Mouse (Mus musculus) ES-E14 (cell line): ENCODE measurements at regions not wholly inside any gene's neighbourhood (a gene's known extent, or its start where the extent isn't known, plus 50 kb on each side); places are given as distances from the start of the nearest gene placed in this dataset.

Experiments used
- DNase-seq: peaks from one replicate; pipeline ENCODE4 v3.0.0-alpha.2; 2013; ENCODE audit warnings: low read depth, low spot score
- H3K27ac ChIP-seq: 2 replicates; pipeline ENCODE4 v1.5.1; 2012; ENCODE audit warnings: low read depth, mild to moderate bottlenecking, low read length, moderate library complexity, mixed read lengths; ENCODE audit not compliant: poor library complexity, insufficient read depth, severe bottlenecking
- H3K36me3 ChIP-seq: 2 replicates; pipeline ENCODE4 v1.6.1; 2012; ENCODE audit warnings: mild to moderate bottlenecking, low read length, moderate library complexity, mixed read lengths; ENCODE audit not compliant: control insufficient read depth, poor library complexity, insufficient read depth, severe bottlenecking
- H3K4me1 ChIP-seq, 2 experiments: fragments of 150-350 bp in 1 of 2; sonication (generic) in 1 of 2; 2 replicates each; pipeline ENCODE4 v1.6.1; 2012; ENCODE audit warnings: low read length in 2 of 2, mild to moderate bottlenecking in 1 of 2, mixed read lengths in 1 of 2; ENCODE audit not compliant: control insufficient read depth in 2 of 2, insufficient read depth in 2 of 2, poor library complexity in 1 of 2
- H3K4me3 ChIP-seq, 2 experiments: fragments of 150-350 bp in 1 of 2; sonication (generic) in 1 of 2; 2 replicates each; pipeline ENCODE4 v1.5.1; 2012; ENCODE audit warnings: low read length in 2 of 2, low read depth in 1 of 2, mild to moderate bottlenecking in 1 of 2, mixed read lengths in 1 of 2; ENCODE audit not compliant: insufficient read depth in 1 of 2, poor library complexity in 1 of 2, severe bottlenecking in 1 of 2
- H3K9ac ChIP-seq: 2 replicates; pipeline ENCODE4 v1.6.1; 2012; ENCODE audit warnings: low read depth, mild to moderate bottlenecking, low read length, mixed read lengths; ENCODE audit not compliant: poor library complexity, insufficient read depth, severe bottlenecking
- H3K9me3 ChIP-seq: fragments of 150-350 bp; sonication (generic); 2 replicates; pipeline ENCODE4 v1.6.1; 2012; ENCODE audit warnings: low read depth, mild to moderate bottlenecking, low read length; ENCODE audit not compliant: control insufficient read depth, insufficient read depth
- CHD2 ChIP-seq: IDR thresholded peaks from 2 replicates; pipeline ENCODE4 v1.6.1; 2014; ENCODE audit warnings: mild to moderate bottlenecking, low read depth, low read length, inconsistent platforms
- HCFC1 ChIP-seq: IDR thresholded peaks from 2 replicates; pipeline ENCODE4 v1.6.1; 2012; ENCODE audit warnings: low read length, inconsistent platforms, borderline replicate concordance; ENCODE audit not compliant: insufficient read depth
- MAFK ChIP-seq: IDR thresholded peaks from 2 replicates; pipeline ENCODE4 v1.6.1; 2014; ENCODE audit warnings: mild to moderate bottlenecking, low read depth, low read length, inconsistent platforms; ENCODE audit not compliant: insufficient read depth
- ZC3H11A ChIP-seq: IDR thresholded peaks from 2 replicates; pipeline ENCODE4 v1.6.1; 2012; ENCODE audit warnings: low read depth, mild to moderate bottlenecking, inconsistent platforms, low read length, borderline replicate concordance
- ZNF384 ChIP-seq: IDR thresholded peaks from 2 replicates; pipeline ENCODE4 v1.6.1; 2012; ENCODE audit warnings: low read depth, low read length, inconsistent platforms
- in situ Hi-C, 2 experiments: fragments of 600-800 bp; cut with MboI; formaldehyde crosslinking; loops; one replicate each; pipeline ENCODE4 v1.15.1; 2025; ENCODE audit warnings: low sequenced_read_pairs in 2 of 2, inconsistent platforms in 1 of 2; ENCODE audit not compliant: unreplicated experiment in 2 of 2

GRCm38 (mm10) chr16:85704254-85705020 lies 98.5 kb downstream of the Adamts1 start:
- Histone ChIP-seq H3K9ac (no peak overlapping the region), H3K4me3 (no peak overlapping the region), H3K9me3 (no peaks in the 10 kb centered on the region), H3K4me1 (no peaks in the 10 kb centered on the region), H3K36me3 (no peaks in the 10 kb centered on the region), H3K27ac (no peak overlapping the region)
- no peak for TF ChIP-seq ZNF384
- no peak for TF ChIP-seq HCFC1
- TF ChIP-seq CHD2, result no peak
- TF ChIP-seq ZC3H11A, result no peak
- no peak for TF ChIP-seq MAFK
- in situ Hi-C loops, result no loop called here
- no peak for DNase-seq

DNA sequence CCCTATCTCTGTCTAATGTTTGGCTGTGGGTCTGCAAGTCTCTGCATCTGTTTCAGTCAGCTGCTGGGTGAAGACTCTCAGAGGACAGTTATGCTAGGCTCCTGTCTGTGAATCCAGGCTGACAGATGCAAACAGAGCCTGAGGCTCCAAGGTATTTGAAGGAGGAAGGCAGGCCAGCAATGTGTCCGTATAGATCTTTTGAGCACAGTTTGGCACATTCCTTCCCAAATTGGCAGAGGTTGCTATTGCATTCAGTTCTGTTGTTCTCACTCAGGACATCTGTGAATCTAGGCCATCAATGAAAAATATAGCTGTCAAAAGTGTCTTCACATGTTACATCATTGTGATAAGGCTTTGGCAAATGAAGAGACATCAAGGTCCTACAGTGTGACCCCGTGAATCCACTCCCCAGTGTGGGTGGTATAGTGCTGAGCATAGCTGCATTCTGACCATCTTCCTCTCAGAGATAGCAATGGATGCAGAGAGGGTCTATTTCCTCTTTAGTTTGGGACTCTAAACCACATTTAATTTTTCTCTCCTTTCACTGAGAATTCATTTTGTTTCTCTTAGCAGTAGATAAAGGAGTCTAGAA lies 99.9 kb downstream of the Adamts1 start:
- no peak for DNase-seq
- Histone ChIP-seq H3K9ac (no peak overlapping the region), H3K36me3 (no peaks in the 10 kb centered on the region), H3K27ac (no peak overlapping the region), H3K9me3 (no peaks in the 10 kb centered on the region), H3K4me3 (no peak overlapping the region), H3K4me1 (no peaks in the 10 kb centered on the region)
- TF ChIP-seq MAFK (no peak), CHD2 (no peak), HCFC1 (no peak), ZC3H11A (no peak), ZNF384 (no peak)
- in situ Hi-C loops, result no loop called here

DNA sequence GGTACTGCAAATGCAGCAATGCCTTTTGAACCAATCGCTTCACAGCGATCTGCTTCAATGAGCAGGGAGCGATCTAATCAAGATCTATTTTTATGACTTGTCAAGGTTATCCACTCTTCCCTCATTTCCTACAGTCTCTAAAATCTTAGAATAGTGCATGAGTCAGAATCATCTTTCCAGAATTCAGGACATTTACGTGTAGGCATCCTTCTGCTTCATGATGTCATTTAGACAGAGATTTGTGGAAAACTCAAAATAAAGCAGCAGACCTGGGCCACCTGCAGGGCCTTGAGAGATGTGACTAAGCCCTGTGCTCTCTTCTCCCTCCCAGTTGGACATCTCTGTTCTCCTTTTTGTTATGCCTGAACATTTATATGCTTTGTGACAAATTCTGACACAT lies 103.6 kb downstream of the Adamts1 start:
- Histone ChIP-seq H3K4me1 (no peaks in the 10 kb centered on the region), H3K4me3 (no peak overlapping the region), H3K27ac (no peak overlapping the region), H3K36me3 (no peaks in the 10 kb centered on the region), H3K9me3 (no peaks in the 10 kb centered on the region), H3K9ac (no peak overlapping the region)
- TF ChIP-seq CHD2, result no peak
- no peak for TF ChIP-seq HCFC1
- TF ChIP-seq MAFK, result no peak
- TF ChIP-seq ZC3H11A, result no peak
- no peak for TF ChIP-seq ZNF384
- in situ Hi-C loops, result no loop called here
- no peak for DNase-seq

DNA sequence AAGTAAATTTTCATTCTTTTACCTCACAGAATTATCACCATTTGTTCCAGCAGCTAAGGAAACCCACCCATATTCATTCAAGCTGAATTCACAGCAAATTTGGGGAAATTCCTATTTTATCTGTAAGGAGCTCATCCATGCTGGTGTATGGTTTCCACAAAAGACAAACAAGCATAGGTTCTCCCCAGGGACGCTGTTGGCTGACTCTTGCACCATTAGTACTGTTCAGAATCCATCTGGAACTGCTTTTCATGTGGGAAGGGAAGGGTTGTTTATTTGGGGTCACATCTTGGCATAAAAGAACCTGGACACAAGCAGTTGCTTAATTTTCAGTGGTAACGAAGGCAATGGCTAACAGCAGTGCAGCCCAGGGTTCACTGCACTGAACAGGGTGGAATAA lies 120.2 kb downstream of the Adamts1 start:
- Histone ChIP-seq H3K9ac (no peak overlapping the region), H3K4me3 (no peak overlapping the region), H3K36me3 (no peaks in the 10 kb centered on the region), H3K27ac (no peak overlapping the region), H3K9me3 (no peaks in the 10 kb centered on the region), H3K4me1 (no peaks in the 10 kb centered on the region)
- TF ChIP-seq MAFK, result no peak
- DNase-seq, result no peak
- in situ Hi-C loops, result no loop called here

DNA sequence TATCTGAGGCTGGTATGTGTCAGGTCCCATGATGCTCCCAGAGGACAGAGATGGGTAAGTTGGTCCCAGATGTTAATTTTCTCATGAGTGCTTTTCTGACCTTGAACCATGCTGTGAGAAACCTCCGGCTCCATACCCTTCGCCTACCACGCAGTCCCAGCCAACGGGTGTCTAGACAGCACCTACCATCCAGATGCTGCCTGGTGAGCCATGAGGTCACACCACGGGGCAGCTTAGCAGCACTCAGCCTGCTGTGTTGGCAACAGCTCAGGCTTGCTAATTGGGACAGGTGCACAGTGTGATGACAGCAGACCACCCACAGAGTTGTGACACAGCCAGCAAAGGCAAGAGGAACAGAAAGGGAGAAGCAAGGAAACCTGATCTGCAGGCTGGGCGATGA lies 122.6 kb downstream of the Adamts1 start:
- no peak for TF ChIP-seq ZNF384
- TF ChIP-seq ZC3H11A, result no peak
- no peak for TF ChIP-seq MAFK
- TF ChIP-seq HCFC1, result no peak
- TF ChIP-seq CHD2, result no peak
- in situ Hi-C loops, result no loop called here
- H3K27ac ChIP-seq, result no peak overlapping the region
- no peak for DNase-seq
- H3K4me3 ChIP-seq, result no peak overlapping the region
- H3K9ac ChIP-seq, result no peak overlapping the region
- H3K9me3 ChIP-seq, result no peaks in the 10 kb centered on the region
- H3K36me3 ChIP-seq, result no peaks in the 10 kb centered on the region
- no peaks in the 10 kb centered on the region for H3K4me1 ChIP-seq
